Mouse (Mus musculus) liver, embryonic 12.5 days (tissue): ENCODE measurements around the gene Cds1. TPM values are rescaled to one million over a fixed set of nuclear protein-coding genes. Genes with fewer than 3 reads are reported as not detected.

Source experiments
- ATAC-seq: fragments of 200-750 bp; cut with Nextera tagmentation; 2 replicates; pipeline ENCODE4 v1.8.0; 2017; ENCODE audit warnings: moderate number of reproducible peaks, mild to moderate bottlenecking, moderate library complexity
- H3K27ac ChIP-seq: fragments of 300-500 bp; sonication (generic); 2 replicates; pipeline ENCODE4 v1.5.1; 2016; ENCODE audit warnings: mild to moderate bottlenecking
- H3K27me3 ChIP-seq: fragments of 300-500 bp; sonication (generic); replicated peaks from 2 replicates; pipeline ENCODE4 v1.6.1; 2016; ENCODE audit warnings: mild to moderate bottlenecking, moderate library complexity
- H3K36me3 ChIP-seq: fragments of 300-500 bp; sonication (generic); 2 replicates; pipeline ENCODE4 v1.6.1; 2016; ENCODE audit warnings: mild to moderate bottlenecking, moderate library complexity
- H3K4me1 ChIP-seq: fragments of 300-500 bp; sonication (generic); 2 replicates; pipeline ENCODE4 v1.6.1; 2016
- H3K4me2 ChIP-seq: fragments of 300-500 bp; sonication (generic); 2 replicates; pipeline ENCODE4 v1.6.1; 2016; ENCODE audit warnings: mild to moderate bottlenecking, moderate library complexity
- H3K4me3 ChIP-seq: fragments of 300-500 bp; sonication (generic); 2 replicates; pipeline ENCODE4 v1.5.1; 2016; ENCODE audit warnings: mild to moderate bottlenecking, moderate library complexity
- H3K9ac ChIP-seq: fragments of 300-500 bp; sonication (generic); 2 replicates; pipeline ENCODE4 v1.6.1; 2016; ENCODE audit warnings: mild to moderate bottlenecking, moderate library complexity
- H3K9me3 ChIP-seq: fragments of 300-500 bp; sonication (generic); replicated peaks from 2 replicates; pipeline ENCODE4 v1.6.1; 2016; ENCODE audit warnings: mild to moderate bottlenecking, moderate library complexity
- WGBS: fragments of 180-500 bp; shearing (Covaris S2); methylation state at CpG from one replicate; pipeline ENCODE4 v1.1.7; 2016; ENCODE audit not compliant: insufficient replicate concordance; 5-methylcytosine and 5-hydroxymethylcytosine counted together
- polyA plus RNA-seq: library from polyadenylated mRNA; unstranded; fragments of >200 nt; fragmentation: Nextera tagmentation; extraction: Ambion mirVana; gene quantifications from 2 replicates; pipeline ENCODE4 v1.2.1, GENCODE M21; 2016

Cds1 gene
- polyA plus RNA-seq, 1 experiment from 2014 or later, result 0.68 TPM

DNA sequence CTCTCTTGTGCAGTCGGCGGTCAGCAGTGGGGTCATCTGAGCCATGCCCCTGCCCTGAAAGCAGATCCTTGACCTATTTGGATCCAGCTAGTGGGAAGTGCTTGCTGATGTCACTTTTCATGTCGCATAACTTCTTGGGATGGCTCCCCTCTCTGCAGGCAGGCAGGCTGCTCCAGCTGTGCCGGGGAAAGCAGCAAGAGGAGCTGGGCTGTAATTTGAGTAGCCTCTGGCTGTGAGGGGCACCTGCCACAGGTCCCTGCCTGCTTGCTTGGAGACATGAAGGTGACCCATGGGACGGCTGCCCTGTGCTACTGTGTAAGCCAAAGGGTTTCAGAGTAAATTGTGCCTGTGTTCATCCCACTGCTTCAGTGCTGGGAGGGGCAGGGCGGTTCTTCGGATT is 54.9 kb downstream of the Cds1 start:
- H3K4me3 ChIP-seq, result no peak overlapping the region
- H3K9me3 ChIP-seq, result no peaks in the 10 kb centered on the region
- H3K27ac ChIP-seq, result no peak overlapping the region
- 45% methylated on average over 7 of the region's 7 CpGs for WGBS
- H3K4me1 ChIP-seq, result peaks cover 4% of the 10 kb centered on the region; the same call in 1 of the 2 replicates
- no peak overlapping the region for H3K9ac ChIP-seq
- H3K36me3 ChIP-seq, result no peaks in the 10 kb centered on the region
- H3K27me3 ChIP-seq, result peaks cover 37% of the 10 kb centered on the region; the same call in 1 of the 2 replicates
- H3K4me2 ChIP-seq, result no peak overlapping the region
- no peak for ATAC-seq

- H3K9ac ChIP-seq, result no peak overlapping the region
- no peak overlapping the region for H3K4me3 ChIP-seq
- no peak overlapping the region for H3K27ac ChIP-seq
- ATAC-seq, result no peak
- 56% methylated on average over 8 of the region's 8 CpGs for WGBS
- H3K9me3 ChIP-seq, result no peaks in the 10 kb centered on the region
- peaks cover 37% of the 10 kb centered on the region; the same call in 1 of the 2 replicates for H3K27me3 ChIP-seq
- peaks cover 14% of the 10 kb centered on the region for H3K4me1 ChIP-seq
- no peak overlapping the region for H3K4me2 ChIP-seq
- no peaks in the 10 kb centered on the region for H3K36me3 ChIP-seq
Measured at GRCm38 (mm10) chr5:101821052-101821451, 56.1 kb downstream of the Cds1 start.

DNA sequence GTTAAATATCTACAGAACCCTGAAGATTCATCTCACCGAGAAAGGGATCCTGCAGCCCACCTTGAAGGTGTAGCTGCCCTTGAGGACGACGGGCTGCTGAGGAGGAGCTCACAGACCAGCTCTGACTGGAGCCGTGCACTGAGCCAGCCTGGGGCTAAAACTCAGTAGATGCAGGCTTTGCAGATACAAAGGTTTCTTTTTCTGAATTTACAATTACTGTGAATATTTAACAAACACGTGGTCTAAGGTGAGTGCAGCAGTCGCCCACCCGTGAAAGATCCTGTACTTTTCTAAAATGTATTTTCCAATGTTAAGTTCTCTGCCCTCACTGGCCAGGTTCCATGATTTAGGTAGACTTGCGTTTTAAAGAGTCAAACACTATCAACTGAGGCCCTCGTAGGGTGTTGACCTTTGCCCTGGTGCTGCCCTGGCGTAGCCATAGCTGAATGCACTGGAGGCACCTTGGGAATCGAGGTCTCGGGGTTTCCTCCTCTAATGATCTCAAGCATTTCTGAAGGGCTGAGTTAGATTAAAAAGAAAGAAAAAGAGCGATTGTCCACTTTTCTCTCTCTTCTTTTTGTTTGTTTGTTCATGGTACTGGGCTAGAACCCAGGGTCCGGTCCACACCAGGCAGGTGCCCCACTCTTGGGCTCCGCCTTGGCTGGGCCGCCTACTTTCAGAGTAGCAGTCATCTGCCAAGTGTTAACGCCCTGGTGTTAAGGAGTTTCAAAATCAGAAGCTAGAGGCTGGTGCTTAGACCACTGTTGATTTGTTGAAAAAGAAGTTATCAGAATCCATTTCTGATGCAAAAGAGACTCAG is 56.8 kb downstream of the Cds1 start:
- Histone ChIP-seq H3K9ac (no peak overlapping the region), H3K36me3 (no peaks in the 10 kb centered on the region), H3K27ac (no peak overlapping the region), H3K4me2 (no peak overlapping the region), H3K9me3 (no peaks in the 10 kb centered on the region), H3K4me3 (no peak overlapping the region), H3K27me3 (peaks cover 37% of the 10 kb centered on the region; the same call in 1 of the 2 replicates), H3K4me1 (peaks cover 21% of the 10 kb centered on the region)
- no peak for ATAC-seq
- WGBS, result 65% methylated on average over 17 of the region's 17 CpGs

- H3K27me3 ChIP-seq, result peaks cover 37% of the 10 kb centered on the region; the same call in 1 of the 2 replicates
- H3K27ac ChIP-seq, result no peak overlapping the region
- 53% methylated on average over 6 of the region's 6 CpGs for WGBS
- H3K4me1 ChIP-seq, result peaks cover 23% of the 10 kb centered on the region
- H3K36me3 ChIP-seq, result no peaks in the 10 kb centered on the region
- H3K4me2 ChIP-seq, result no peak overlapping the region
- ATAC-seq, result no peak
- H3K9ac ChIP-seq, result no peak overlapping the region
- H3K4me3 ChIP-seq, result no peak overlapping the region
- no peaks in the 10 kb centered on the region for H3K9me3 ChIP-seq
Measured at GRCm38 (mm10) chr5:101822311-101822670, 57.4 kb downstream of the Cds1 start.

DNA sequence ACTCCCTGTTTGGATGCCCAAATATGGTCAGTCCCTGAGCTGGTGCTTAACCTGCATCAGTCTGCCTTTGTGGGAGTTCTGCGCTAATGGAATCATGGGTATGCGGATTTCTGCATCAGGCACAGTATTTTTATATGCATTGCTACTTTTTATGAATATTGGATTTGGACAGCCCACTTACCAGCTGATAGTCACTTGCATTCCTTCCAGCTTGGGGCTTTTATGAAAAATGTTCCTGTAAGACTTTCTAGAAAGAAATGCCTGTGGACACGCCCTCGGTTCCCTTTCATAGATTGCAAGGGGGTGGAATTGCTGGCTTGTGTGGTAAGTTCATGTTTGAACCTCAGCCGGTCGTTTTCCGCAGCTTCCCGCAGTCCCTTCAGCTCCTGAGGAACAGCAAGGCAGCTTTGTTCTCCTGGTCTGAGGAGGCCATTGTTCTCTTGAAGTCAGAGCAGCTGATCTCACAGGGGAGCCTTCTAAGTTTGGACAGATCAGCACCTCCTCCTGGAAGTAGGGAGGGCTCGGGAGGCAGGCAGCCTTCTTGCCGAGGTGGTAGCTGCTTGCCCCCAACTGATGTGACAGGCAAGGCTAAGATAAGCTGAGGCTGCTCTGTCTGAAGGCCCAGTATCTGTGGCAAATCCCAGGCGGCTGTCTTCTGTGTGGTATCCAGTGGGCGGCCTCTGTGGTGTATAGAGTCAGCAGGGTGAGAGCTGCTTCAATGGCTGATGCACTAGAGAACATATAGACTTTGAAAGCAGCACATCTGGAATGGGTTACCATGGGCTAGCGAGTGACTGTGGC is 60.4 kb downstream of the Cds1 start:
- H3K4me3 ChIP-seq, result no peak overlapping the region
- WGBS, result 34% methylated on average over 13 of the region's 13 CpGs
- H3K36me3 ChIP-seq, result no peaks in the 10 kb centered on the region
- H3K27ac ChIP-seq, result no peak overlapping the region
- H3K4me2 ChIP-seq, result no peak overlapping the region
- H3K27me3 ChIP-seq, result peaks cover 34% of the 10 kb centered on the region; the same call in 1 of the 2 replicates
- H3K9me3 ChIP-seq, result no peaks in the 10 kb centered on the region
- no peak overlapping the region for H3K9ac ChIP-seq
- peak; percentile 64; the same call in 1 of the 2 replicates for ATAC-seq
- peaks cover 26% of the 10 kb centered on the region for H3K4me1 ChIP-seq

DNA sequence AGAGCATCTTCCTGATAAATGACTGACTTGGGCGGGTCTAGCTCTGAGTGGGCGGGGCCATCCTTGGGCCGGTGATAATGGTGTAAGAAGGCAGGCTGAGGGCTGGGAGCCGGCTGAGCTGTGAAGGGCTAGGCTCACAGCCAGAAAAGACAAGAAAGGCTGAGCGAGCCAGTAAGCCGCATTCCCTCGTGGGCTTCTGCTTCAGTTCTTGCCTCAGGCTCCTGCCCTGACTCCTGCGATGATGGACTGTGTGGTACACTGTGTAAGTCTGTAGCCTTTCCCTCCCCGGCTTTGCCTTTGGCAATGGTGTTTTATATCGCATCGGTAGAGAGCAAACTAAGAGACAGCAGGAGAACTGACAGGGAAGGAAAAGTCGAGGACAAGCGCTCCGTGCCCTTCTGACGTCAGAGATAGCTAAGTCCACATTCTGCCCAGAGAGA is 61.6 kb downstream of the Cds1 start:
- peak overlapping the region; percentile 52 for H3K9ac ChIP-seq
- no peaks in the 10 kb centered on the region for H3K36me3 ChIP-seq
- H3K9me3 ChIP-seq, result no peaks in the 10 kb centered on the region
- H3K4me1 ChIP-seq, result peaks cover 26% of the 10 kb centered on the region
- H3K4me3 ChIP-seq, result peak overlapping the region; percentile 23
- H3K27me3 ChIP-seq, result peaks cover 24% of the 10 kb centered on the region; the same call in 1 of the 2 replicates
- peak; percentile 83 for ATAC-seq
- peak overlapping the region; percentile 30; the same call in 1 of the 2 replicates for H3K27ac ChIP-seq
- peak overlapping the region; percentile 67 for H3K4me2 ChIP-seq
- WGBS, result 5% methylated on average over 15 of the region's 15 CpGs

DNA sequence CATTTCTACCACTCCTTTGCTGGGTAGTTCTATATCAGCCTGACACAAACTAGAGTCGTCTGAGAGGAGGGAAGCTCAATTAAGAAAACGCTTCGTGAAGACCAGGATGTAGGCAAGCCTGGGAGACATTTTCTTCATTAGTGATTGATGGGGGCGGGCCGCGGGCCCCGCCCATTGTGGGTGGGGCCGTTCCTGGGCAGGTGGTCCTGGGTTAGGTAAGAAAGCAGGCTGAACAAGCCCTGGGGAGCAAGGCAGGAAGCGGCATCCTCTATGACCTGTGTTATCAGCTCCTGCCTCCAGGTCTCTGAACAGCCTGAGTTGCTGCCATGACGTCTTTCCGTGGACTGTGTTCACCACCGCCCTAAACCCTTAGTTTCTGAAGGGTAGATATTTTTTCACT is 62.5 kb downstream of the Cds1 start:
- peaks cover 26% of the 10 kb centered on the region for H3K4me1 ChIP-seq
- no peak overlapping the region for H3K4me3 ChIP-seq
- H3K27me3 ChIP-seq, result peaks cover 16% of the 10 kb centered on the region; the same call in 1 of the 2 replicates
- peak overlapping the region; percentile 67; the same call in 1 of the 2 replicates for H3K4me2 ChIP-seq
- H3K9me3 ChIP-seq, result no peaks in the 10 kb centered on the region
- 27% methylated on average over 12 of the region's 12 CpGs for WGBS
- no peak overlapping the region for H3K27ac ChIP-seq
- H3K9ac ChIP-seq, result no peak overlapping the region
- no peak for ATAC-seq
- H3K36me3 ChIP-seq, result peaks cover 5% of the 10 kb centered on the region; the same call in 1 of the 2 replicates

DNA sequence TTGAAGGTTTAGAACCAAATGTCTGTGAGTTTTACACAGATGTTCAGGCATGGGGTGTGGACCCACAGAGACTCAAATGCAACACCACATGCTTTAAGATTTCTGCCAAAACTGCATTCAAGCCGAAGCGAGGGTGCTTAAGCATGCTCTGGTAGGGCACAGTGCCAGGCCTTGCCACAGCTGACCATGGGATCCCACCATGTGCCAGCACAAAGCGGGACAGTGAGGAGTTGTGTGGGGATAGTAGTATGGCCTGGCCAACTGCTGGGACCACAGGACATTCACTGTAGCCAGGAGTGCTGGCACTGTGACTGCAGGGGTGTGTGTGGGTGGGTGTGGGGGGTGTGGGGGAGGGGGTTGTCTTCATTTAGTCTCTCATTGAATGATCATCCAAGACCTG is 64.0 kb downstream of the Cds1 start:
- peaks cover 26% of the 10 kb centered on the region for H3K4me1 ChIP-seq
- H3K9ac ChIP-seq, result no peak overlapping the region
- no peak overlapping the region for H3K4me2 ChIP-seq
- H3K27ac ChIP-seq, result no peak overlapping the region
- H3K36me3 ChIP-seq, result peaks cover 13% of the 10 kb centered on the region
- no peak overlapping the region for H3K4me3 ChIP-seq
- ATAC-seq, result no peak
- no peaks in the 10 kb centered on the region for H3K9me3 ChIP-seq
- WGBS, result 88% methylated on average over 3 of the region's 3 CpGs
- peaks cover 9% of the 10 kb centered on the region; the same call in 1 of the 2 replicates for H3K27me3 ChIP-seq

- H3K9me3 ChIP-seq, result no peaks in the 10 kb centered on the region
- peaks cover 22% of the 10 kb centered on the region for H3K36me3 ChIP-seq
- no peak for ATAC-seq
- H3K9ac ChIP-seq, result no peak overlapping the region
- H3K4me2 ChIP-seq, result no peak overlapping the region
- H3K27me3 ChIP-seq, result 0 out of 2 replicates have a peak, but pooled peaks cover 3% of the 10 kb centered on the region
- peaks cover 24% of the 10 kb centered on the region for H3K4me1 ChIP-seq
- 76% methylated on average over 8 of the region's 8 CpGs for WGBS
- no peak overlapping the region for H3K27ac ChIP-seq
- H3K4me3 ChIP-seq, result no peak overlapping the region
Measured at GRCm38 (mm10) chr5:101830180-101830579, 65.2 kb downstream of the Cds1 start.

DNA sequence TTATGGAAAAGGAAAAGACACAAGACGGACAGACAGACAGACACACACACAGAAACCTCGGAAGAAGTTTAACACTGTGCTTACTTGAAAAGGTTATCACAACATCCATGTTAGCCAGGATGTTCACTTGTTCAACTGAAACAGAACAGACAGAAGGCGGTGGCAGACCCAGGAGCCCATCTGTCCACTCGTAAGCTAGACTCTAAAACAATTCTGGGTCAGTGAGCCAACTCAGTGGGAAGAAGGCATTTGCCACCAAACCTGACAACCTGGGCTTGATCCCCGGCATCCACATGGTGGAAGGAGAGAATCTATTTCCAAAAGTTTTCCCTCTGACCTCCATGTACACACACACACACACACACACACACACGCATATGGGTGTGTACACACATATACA is 67.1 kb downstream of the Cds1 start:
- Histone ChIP-seq H3K9ac (no peak overlapping the region), H3K27me3 (0 out of 2 replicates have a peak, but pooled peaks cover 3% of the 10 kb centered on the region), H3K27ac (no peak overlapping the region), H3K4me2 (no peak overlapping the region), H3K4me1 (peaks cover 6% of the 10 kb centered on the region), H3K9me3 (no peaks in the 10 kb centered on the region), H3K4me3 (no peak overlapping the region), H3K36me3 (peaks cover 38% of the 10 kb centered on the region)
- 77% methylated on average over 6 of the region's 6 CpGs for WGBS
- ATAC-seq, result no peak

DNA sequence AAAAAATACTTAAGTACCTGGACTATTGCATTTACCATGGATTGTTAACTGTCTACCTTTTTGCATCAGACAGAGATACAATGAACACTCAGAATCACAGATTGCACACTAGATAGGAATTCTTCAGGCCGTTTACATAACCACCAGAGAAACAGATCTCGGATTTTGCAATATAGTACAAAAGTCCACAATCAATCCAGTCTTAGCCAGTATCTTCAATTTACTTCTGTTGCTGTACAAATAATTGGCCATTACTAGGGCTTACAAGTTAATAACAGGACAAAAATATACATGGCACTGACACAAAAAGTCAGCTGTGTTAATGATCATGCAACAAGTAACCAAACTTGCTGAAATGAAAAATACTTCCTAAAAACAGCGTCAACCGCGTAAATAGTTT is 68.1 kb downstream of the Cds1 start:
- Histone ChIP-seq H3K4me2 (no peak overlapping the region), H3K9ac (no peak overlapping the region), H3K27me3 (no peaks in the 10 kb centered on the region), H3K36me3 (peaks cover 47% of the 10 kb centered on the region), H3K4me1 (no peaks in the 10 kb centered on the region), H3K4me3 (no peak overlapping the region), H3K27ac (no peak overlapping the region), H3K9me3 (no peaks in the 10 kb centered on the region)
- ATAC-seq, result no peak
- 87% methylated on average over 5 of the region's 5 CpGs for WGBS

GRCm38 (mm10) chr5:101833875-101834274 is 68.9 kb downstream of the Cds1 start:
- Histone ChIP-seq H3K4me1 (no peaks in the 10 kb centered on the region), H3K4me2 (no peak overlapping the region), H3K9me3 (no peaks in the 10 kb centered on the region), H3K4me3 (no peak overlapping the region), H3K27ac (no peak overlapping the region), H3K27me3 (no peaks in the 10 kb centered on the region), H3K36me3 (peaks cover 56% of the 10 kb centered on the region), H3K9ac (no peak overlapping the region)
- 72% methylated on average over 8 of the region's 8 CpGs for WGBS
- ATAC-seq, result no peak
